Mouse (Mus musculus) heart, adult 2 months (tissue): ENCODE data around the gene Rcl1.

Source experiments
- CTCF ChIP-seq: fragments of 200-600 bp; IDR thresholded peaks from 2 replicates; pipeline ENCODE4 v1.8.1; 2022; ENCODE audit warnings: antibody characterized with exemption, mild to moderate bottlenecking, moderate library complexity
- EP300 ChIP-seq: fragments of 200-500 bp; IDR thresholded peaks from 2 replicates; pipeline ENCODE4 v1.6.1; 2011; ENCODE audit warnings: low read depth, low read length, control low read depth; ENCODE audit not compliant: insufficient read depth
- POLR2A ChIP-seq: fragments of 200-500 bp; IDR thresholded peaks from 2 replicates; pipeline ENCODE4 v1.6.1; 2011; ENCODE audit warnings: mild to moderate bottlenecking, low read depth, low read length, control low read depth; ENCODE audit not compliant: insufficient read depth

GRCm38 (mm10) chr19:29135172-29135736, 34.1 kb downstream of the Rcl1 start:
- TF ChIP-seq EP300 (no peak), POLR2A (no peak), CTCF (no peak)
